Mouse (Mus musculus): ENCODE measurements around the gene Nlgn1.

DNA sequence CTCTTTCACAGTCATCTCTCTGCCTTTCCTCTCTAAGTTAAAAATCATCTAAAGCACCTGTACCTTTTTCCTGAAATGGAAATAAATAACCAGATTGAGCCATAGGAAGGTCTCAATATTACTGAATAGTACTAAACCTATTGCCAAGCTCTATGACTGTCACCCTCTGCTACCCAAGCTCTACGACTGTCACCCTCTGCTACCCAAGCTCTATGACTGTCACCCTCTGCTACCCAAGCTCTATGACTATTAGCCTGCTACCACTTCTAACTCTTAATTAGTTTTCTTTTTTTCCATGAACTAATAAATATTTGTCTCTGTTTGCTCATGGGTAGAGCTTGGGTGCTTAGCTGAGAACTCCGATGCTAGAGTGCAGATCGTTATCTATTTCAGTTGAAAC is 368.0 kb downstream of the Nlgn1 start:
- TF ChIP-seq POLR2A (IDR thresholded peaks at IDR 0.05; ENCODE audit: insufficient read depth, low read depth, low read length): no peak
- no peak for TF ChIP-seq CTCF (IDR thresholded peaks at IDR 0.05; ENCODE audit: insufficient read depth, low read depth, low read length)
